Comparison of ENCODE assay signal across 9 mouse cellular contexts in the genomic region with DNA sequence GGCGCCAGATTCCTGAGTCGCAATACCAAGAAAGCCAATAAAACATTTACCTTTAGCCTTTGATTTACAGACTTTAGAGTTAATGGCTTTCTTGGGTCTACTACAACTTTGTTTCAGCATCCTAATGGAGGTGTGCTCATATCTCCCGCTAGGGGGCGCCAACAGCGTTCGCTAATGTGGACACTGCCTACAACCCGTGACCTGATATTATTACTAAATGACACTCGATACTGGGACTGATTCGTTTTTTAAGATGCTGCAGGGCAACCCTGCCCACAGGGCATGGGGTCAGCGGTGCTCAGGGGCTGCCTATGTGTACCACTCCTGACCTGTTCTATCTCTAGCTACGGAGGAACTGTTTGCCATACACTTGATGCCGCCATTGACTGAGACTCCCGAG.
DNase-seq lines count a peak whose midpoint lies in the region; ATAC-seq and TF ChIP-seq lines count a peak whose summit lies in the region.
"Had no signal": no experiment of that assay in that cellular context is flagged by ENCODE, and none has a peak within 500 bp of the region (broad histone marks: within the 10 kb centered on the region; RNA-seq: fewer than 3 reads in every experiment).

No protein-coding gene starts in this region.

- 45% methylated on average over 13 of the region's 13 CpGs for WGBS in midbrain, embryonic 14.5 days
- 49% methylated on average over 13 of the region's 13 CpGs for WGBS in midbrain, embryonic 13.5 days
- 30% methylated on average over 13 of the region's 13 CpGs for WGBS in kidney, adult 2 months

- H3K4me1 ChIP-seq in midbrain, embryonic 14.5 days (ENCODE audit: control insufficient read depth, insufficient read depth, low read length): no peaks in the 10 kb centered on the region
- H3K4me1 ChIP-seq in midbrain, embryonic 13.5 days (replicated peaks): no peaks in the 10 kb centered on the region
- H3K4me1 ChIP-seq in kidney, adult 2 months (ENCODE audit: control insufficient read depth, insufficient read depth, low read length): no peaks in the 10 kb centered on the region
- H3K4me1 ChIP-seq: liver, embryonic 15.5 days had no signal

- no peak overlapping the region for H3K9ac ChIP-seq in midbrain, embryonic 14.5 days (replicated peaks; ENCODE audit: low read length)
- no peak overlapping the region for H3K9ac ChIP-seq in midbrain, embryonic 13.5 days (replicated peaks)
- H3K9ac ChIP-seq: liver, embryonic 15.5 days had no signal

- peak; percentile 58 to 71 for DNase-seq in cerebellum, postnatal 10 days
- DNase-seq in cerebellum, adult 11 months: no peak
- peak; percentile 40 for DNase-seq in midbrain, embryonic 14.5 days
- peak; percentile 33 for DNase-seq in kidney, adult 2 months
- DNase-seq in retina, embryonic 14.5 days (ENCODE audit: low spot score): peak; percentile 69
- DNase-seq in frontal cortex, adult 2 months (ENCODE audit: extremely low spot score in 1 of 2, low spot score in 1 of 2): no peak
- DNase-seq in cerebellum, adult 9-10 months: no peak

- ATAC-seq in midbrain, embryonic 14.5 days (ENCODE audit: low FRiP score, low TSS enrichment): no peak
- ATAC-seq in midbrain, embryonic 13.5 days: no peak

- no peak for TF ChIP-seq POLR2A in kidney, adult 2 months (IDR thresholded peaks at IDR 0.05; ENCODE audit: low read depth, low read length)

- peak; percentile 50 for TF ChIP-seq CTCF in kidney, adult 2 months (conservative IDR thresholded peaks at IDR 0.05; ENCODE audit: insufficient read depth, insufficient read length, low read depth, low read length)

- H3K9me3 ChIP-seq in midbrain, embryonic 14.5 days (ENCODE audit: control insufficient read depth, low read length): no peaks in the 10 kb centered on the region
- no peaks in the 10 kb centered on the region for H3K9me3 ChIP-seq in midbrain, embryonic 13.5 days
- H3K9me3 ChIP-seq: liver, embryonic 15.5 days had no signal

- H3K4me3 ChIP-seq in midbrain, embryonic 14.5 days (replicated peaks; ENCODE audit: low read depth, low read length): no peak overlapping the region
- no peak overlapping the region for H3K4me3 ChIP-seq in midbrain, embryonic 13.5 days (replicated peaks)
- no peak overlapping the region for H3K4me3 ChIP-seq in kidney, adult 2 months (ENCODE audit: insufficient read depth, low read depth, low read length)
- H3K4me3 ChIP-seq: liver, embryonic 15.5 days had no signal

- H3K27me3 ChIP-seq in midbrain, embryonic 14.5 days (ENCODE audit: control insufficient read depth, insufficient read depth, low read length): no peaks in the 10 kb centered on the region
- H3K27me3 ChIP-seq in midbrain, embryonic 13.5 days: no peaks in the 10 kb centered on the region
- H3K27me3 ChIP-seq in kidney, adult 2 months (replicated peaks; ENCODE audit: control insufficient read depth, insufficient read depth, low read length): no peaks in the 10 kb centered on the region
- H3K27me3 ChIP-seq: liver, embryonic 15.5 days had no signal

- no peak overlapping the region for H3K27ac ChIP-seq in midbrain, embryonic 14.5 days (replicated peaks; ENCODE audit: low read depth, low read length)
- H3K27ac ChIP-seq in midbrain, embryonic 13.5 days: no peak overlapping the region
- H3K27ac ChIP-seq in kidney, adult 2 months (ENCODE audit: insufficient read depth, low read depth, low read length): no peak overlapping the region
- H3K27ac ChIP-seq: liver, embryonic 15.5 days had no signal

- no peak overlapping the region for H3K4me2 ChIP-seq in midbrain, embryonic 14.5 days (ENCODE audit: low read length)
- no peak overlapping the region for H3K4me2 ChIP-seq in midbrain, embryonic 13.5 days (replicated peaks)
- H3K4me2 ChIP-seq: liver, embryonic 15.5 days had no signal

- H3K36me3 ChIP-seq in midbrain, embryonic 14.5 days (ENCODE audit: control insufficient read depth, insufficient read depth, low read length): no peaks in the 10 kb centered on the region
- no peaks in the 10 kb centered on the region for H3K36me3 ChIP-seq in midbrain, embryonic 13.5 days
- no peaks in the 10 kb centered on the region for H3K36me3 ChIP-seq in kidney, adult 2 months (ENCODE audit: control insufficient read depth, insufficient read depth, low read length)
- H3K36me3 ChIP-seq: liver, embryonic 15.5 days had no signal

Comparison
In these comparisons a context has a peak if more than half of its experiments do, and no peak if none do; other contexts are left out.
1. DNase-seq: peak in cerebellum, postnatal 10 days (2 of 2), midbrain, embryonic 14.5 days (single experiment), kidney, adult 2 months (single experiment) and retina, embryonic 14.5 days (single experiment); none in cerebellum, adult 11 months (single experiment), frontal cortex, adult 2 months (0 of 2) and cerebellum, adult 9-10 months (single experiment).